Mouse (Mus musculus): ENCODE results near the gene Grhl1.

GRCm38 (mm10) chr12:24565311-24565710 is 6.8 kb upstream of the Grhl1 start:
- TF ChIP-seq CTCF (conservative IDR thresholded peaks at IDR 0.05; ENCODE audit: low read length): no peak
- no peak for TF ChIP-seq NANOG (IDR thresholded peaks at IDR 0.05; ENCODE audit: borderline replicate concordance, low read length)
- no peak for TF ChIP-seq POU5F1 (IDR thresholded peaks at IDR 0.05; ENCODE audit: borderline replicate concordance, low read length)
